Mouse (Mus musculus) hindbrain, embryonic 11.5 days (tissue): ENCODE results near the gene Acbd3. TPM values are rescaled to one million over a fixed set of nuclear protein-coding genes. Genes with fewer than 3 reads are reported as not detected.

Experiments
- ATAC-seq: fragments of 200-750 bp; cut with Nextera tagmentation; 2 replicates; pipeline ENCODE4 v1.8.0; 2017; ENCODE audit warnings: mild to moderate bottlenecking, moderate TSS enrichment, moderate library complexity; ENCODE audit not compliant: low FRiP score
- DNase-seq: peaks from one replicate; pipeline ENCODE4 v3.0.0-alpha.2; 2015; ENCODE audit warnings: low spot score
- H3K27ac ChIP-seq: fragments of 300-500 bp; sonication (generic); 2 replicates; pipeline ENCODE4 v1.5.1; 2014; ENCODE audit warnings: mild to moderate bottlenecking, low read depth, low read length
- H3K27me3 ChIP-seq: fragments of 300-500 bp; sonication (generic); 2 replicates; pipeline ENCODE4 v1.6.1; 2014; ENCODE audit warnings: mild to moderate bottlenecking, low read length, moderate library complexity, mixed read lengths; ENCODE audit not compliant: control insufficient read depth, insufficient read depth
- H3K36me3 ChIP-seq: fragments of 300-500 bp; sonication (generic); 2 replicates; pipeline ENCODE4 v1.6.1; 2014; ENCODE audit warnings: mild to moderate bottlenecking, low read length, moderate library complexity, mixed read lengths; ENCODE audit not compliant: control insufficient read depth, insufficient read depth
- H3K4me1 ChIP-seq: fragments of 300-500 bp; sonication (generic); replicated peaks from 2 replicates; pipeline ENCODE4 v1.6.1; 2014; ENCODE audit warnings: low read length, mixed read lengths; ENCODE audit not compliant: control insufficient read depth, insufficient read depth
- H3K4me2 ChIP-seq: fragments of 300-500 bp; sonication (generic); replicated peaks from 2 replicates; pipeline ENCODE4 v1.6.1; 2014; ENCODE audit warnings: mild to moderate bottlenecking, low read depth, low read length
- H3K4me3 ChIP-seq: fragments of 300-500 bp; sonication (generic); 2 replicates; pipeline ENCODE4 v1.5.1; 2014; ENCODE audit warnings: low read depth, low read length
- H3K9ac ChIP-seq: fragments of 300-500 bp; sonication (generic); 2 replicates; pipeline ENCODE4 v1.6.1; 2014; ENCODE audit warnings: low read depth, low read length
- H3K9me3 ChIP-seq: fragments of 300-500 bp; sonication (generic); 2 replicates; pipeline ENCODE4 v1.6.1; 2016; ENCODE audit warnings: low read length; ENCODE audit not compliant: control insufficient read depth
- WGBS: fragments of 180-500 bp; shearing (Covaris S2); extraction: QIAGEN DNeasy Blood & Tissue Kit; methylation state at CpG from one replicate; pipeline ENCODE4 v1.1.7; 2014; 5-methylcytosine and 5-hydroxymethylcytosine counted together
- polyA plus RNA-seq: library from polyadenylated mRNA; unstranded; fragments of >200 nt; fragmentation: Nextera tagmentation; extraction: Ambion mirVana; gene quantifications from 2 replicates; pipeline ENCODE4 v1.2.1, GENCODE M21; 2014

Gene Acbd3
- polyA plus RNA-seq, 1 experiment from 2014 or later = 24.8 TPM

DNA sequence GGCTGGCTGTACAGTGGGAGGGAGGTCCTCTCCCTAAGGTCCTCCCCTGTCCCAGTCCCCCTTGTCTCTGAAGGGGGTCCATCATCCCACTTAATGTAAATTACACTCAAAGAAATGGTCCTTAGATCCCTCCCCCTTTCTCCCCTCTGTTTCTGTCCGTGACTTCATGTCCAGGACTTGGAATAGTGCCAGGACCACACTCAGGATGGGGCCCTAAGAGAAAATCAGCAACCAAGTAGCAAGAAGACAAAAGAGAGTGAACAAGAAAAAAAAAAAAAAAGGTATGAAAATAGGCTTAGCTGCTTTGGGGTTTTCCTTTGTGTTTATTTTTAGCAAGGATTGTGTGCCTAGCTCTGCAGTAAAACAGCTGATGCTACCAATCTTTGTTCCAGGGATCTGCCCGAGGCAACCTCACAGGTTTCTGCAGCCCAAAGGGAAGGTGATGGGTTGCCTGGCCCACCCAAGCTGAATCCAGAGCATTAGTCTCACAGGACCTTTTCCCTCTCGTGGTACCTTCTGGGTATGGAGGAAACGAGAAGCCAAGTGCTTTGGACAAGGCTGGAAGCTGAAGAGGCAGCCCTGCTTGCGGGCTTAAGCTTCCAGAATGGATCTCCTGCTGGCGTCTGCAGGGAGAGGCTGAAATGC, 50.1 kb downstream of the Acbd3 start:
- no peak for DNase-seq
- no peaks in the 10 kb centered on the region for H3K36me3 ChIP-seq
- no peaks in the 10 kb centered on the region for H3K4me1 ChIP-seq
- H3K4me2 ChIP-seq = no peak overlapping the region
- no peak for ATAC-seq
- no peak overlapping the region for H3K9ac ChIP-seq
- 74% methylated on average over 6 of the region's 6 CpGs for WGBS
- no peak overlapping the region for H3K4me3 ChIP-seq
- no peaks in the 10 kb centered on the region for H3K27me3 ChIP-seq
- H3K9me3 ChIP-seq = no peaks in the 10 kb centered on the region
- no peak overlapping the region for H3K27ac ChIP-seq

DNA sequence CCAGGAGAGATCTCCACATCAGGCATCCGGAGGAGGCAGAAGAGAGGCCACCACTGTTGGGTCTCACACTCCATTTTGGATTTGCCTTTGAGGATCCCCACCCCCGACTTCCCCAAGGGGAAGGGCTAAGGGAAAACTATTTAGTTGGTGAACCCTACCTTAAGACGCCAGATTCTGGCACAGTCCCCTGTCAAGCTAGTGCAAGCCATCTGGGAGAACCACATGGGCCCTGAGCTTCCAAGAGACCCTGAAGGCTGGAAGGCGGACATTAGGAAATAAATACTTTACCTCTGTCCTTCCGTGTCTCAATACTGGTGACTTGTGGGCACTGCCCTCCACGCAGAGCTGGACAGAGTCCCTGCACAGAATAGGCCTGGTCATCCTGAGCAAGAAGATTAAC, 50.7 kb downstream of the Acbd3 start:
- Histone ChIP-seq H3K4me3 (no peak overlapping the region), H3K36me3 (no peaks in the 10 kb centered on the region), H3K9ac (no peak overlapping the region), H3K27ac (no peak overlapping the region), H3K27me3 (no peaks in the 10 kb centered on the region), H3K9me3 (no peaks in the 10 kb centered on the region), H3K4me2 (no peak overlapping the region), H3K4me1 (no peaks in the 10 kb centered on the region)
- DNase-seq = no peak
- no peak for ATAC-seq
- 81% methylated on average over 6 of the region's 6 CpGs for WGBS

DNA sequence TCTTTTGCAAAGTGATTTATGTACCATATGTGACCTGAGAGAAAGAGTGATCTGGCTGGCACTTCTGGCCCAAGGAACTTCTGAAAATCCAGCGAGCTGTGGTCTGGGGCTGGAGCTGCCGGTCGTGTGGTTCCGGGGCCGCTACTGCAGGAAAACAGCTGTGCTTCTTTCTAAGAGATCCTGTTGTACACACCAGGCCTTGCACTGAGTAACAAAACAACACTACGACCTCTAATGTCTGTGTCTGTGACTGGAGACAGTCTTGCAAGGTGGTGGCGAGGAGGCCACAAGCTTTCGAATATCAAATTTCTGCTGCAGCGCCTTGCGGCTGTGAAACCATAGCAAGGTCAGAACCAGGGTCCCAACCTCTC, 51.4 kb downstream of the Acbd3 start:
- H3K9me3 ChIP-seq = no peaks in the 10 kb centered on the region
- ATAC-seq (no peak; the same call in 1 of the 2 replicates), DNase-seq (no peak)
- 7% methylated on average over 10 of the region's 10 CpGs for WGBS
- H3K27me3 ChIP-seq = no peaks in the 10 kb centered on the region
- peak overlapping the region; percentile 84 for H3K4me2 ChIP-seq
- peak overlapping the region; percentile 72 for H3K9ac ChIP-seq
- H3K27ac ChIP-seq = peak overlapping the region; percentile 80
- peak overlapping the region; percentile 50 for H3K4me3 ChIP-seq
- H3K4me1 ChIP-seq = no peaks in the 10 kb centered on the region
- no peaks in the 10 kb centered on the region for H3K36me3 ChIP-seq

DNA sequence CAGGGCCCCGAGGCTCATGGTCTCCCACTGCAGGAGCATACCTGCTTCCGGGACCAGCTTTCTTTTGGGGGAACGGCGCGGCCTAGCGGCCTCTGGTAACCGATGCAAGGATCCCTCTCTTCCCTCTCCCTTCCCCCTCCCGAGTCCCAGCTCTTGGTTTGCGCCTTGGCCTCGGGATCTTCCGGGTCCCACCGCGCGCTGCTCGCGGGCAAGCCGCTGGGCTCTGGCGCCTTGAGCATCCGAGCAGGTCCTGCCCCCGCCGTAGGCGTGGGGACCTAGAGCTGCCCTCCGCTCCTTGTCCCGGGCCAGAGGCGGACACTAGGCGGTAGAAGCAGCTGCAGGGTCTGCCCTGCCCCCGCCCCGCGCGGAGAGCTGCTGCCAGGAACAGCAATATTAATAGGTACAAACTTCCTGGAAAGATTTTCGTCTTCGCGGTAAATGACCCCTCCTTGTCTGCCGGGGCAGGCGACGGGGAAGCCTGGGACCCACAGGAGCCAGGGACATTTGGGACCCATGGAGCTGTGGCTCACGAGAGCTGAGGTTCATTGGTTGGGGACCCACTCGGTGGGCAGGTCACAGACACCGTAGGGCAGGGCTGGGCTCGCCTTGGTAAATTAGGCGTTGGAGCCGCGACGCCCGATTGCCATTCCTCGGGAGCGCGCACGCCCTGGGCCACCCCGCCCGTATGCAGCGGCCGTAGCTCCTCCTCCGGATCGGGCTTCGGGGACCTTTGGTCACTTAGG, 52.0 kb downstream of the Acbd3 start:
- peak overlapping the region; percentile 72 for H3K9ac ChIP-seq
- ATAC-seq (peak; percentile 84), DNase-seq (peak; percentile 89)
- H3K27me3 ChIP-seq = no peaks in the 10 kb centered on the region
- H3K36me3 ChIP-seq = no peaks in the 10 kb centered on the region
- no peaks in the 10 kb centered on the region for H3K9me3 ChIP-seq
- H3K4me1 ChIP-seq = no peaks in the 10 kb centered on the region
- WGBS = under 1% methylated on average over 56 of the region's 56 CpGs
- peak overlapping the region; percentile 84 for H3K4me2 ChIP-seq
- H3K27ac ChIP-seq = peak overlapping the region; percentile 80
- H3K4me3 ChIP-seq = peak overlapping the region; percentile 50

DNA sequence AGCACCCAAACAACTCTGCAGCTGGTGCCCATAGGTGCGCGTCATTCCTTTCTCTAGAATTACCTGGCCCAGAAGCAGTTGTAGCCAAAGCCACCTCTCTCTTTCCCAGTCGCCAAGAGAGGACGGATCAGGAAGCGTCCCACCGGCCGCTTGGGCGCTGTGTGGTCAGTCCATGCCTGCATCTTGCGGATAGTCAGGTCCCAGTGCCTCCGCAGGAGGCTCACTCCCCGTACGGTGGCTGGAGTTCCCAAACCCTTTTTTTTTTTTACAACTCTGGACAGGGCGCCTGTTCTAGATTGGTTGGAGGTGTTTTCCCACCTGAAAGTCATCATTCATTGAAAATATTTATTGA, 52.5 kb downstream of the Acbd3 start:
- Histone ChIP-seq H3K9me3 (no peaks in the 10 kb centered on the region), H3K4me1 (no peaks in the 10 kb centered on the region), H3K4me3 (peak overlapping the region; percentile 50), H3K27ac (peak overlapping the region; percentile 80), H3K27me3 (no peaks in the 10 kb centered on the region), H3K36me3 (no peaks in the 10 kb centered on the region), H3K4me2 (peak overlapping the region; percentile 84), H3K9ac (peak overlapping the region; percentile 72)
- ATAC-seq (peak; percentile 67), DNase-seq (no peak)
- WGBS = 0% methylated on average over 13 of the region's 13 CpGs

DNA sequence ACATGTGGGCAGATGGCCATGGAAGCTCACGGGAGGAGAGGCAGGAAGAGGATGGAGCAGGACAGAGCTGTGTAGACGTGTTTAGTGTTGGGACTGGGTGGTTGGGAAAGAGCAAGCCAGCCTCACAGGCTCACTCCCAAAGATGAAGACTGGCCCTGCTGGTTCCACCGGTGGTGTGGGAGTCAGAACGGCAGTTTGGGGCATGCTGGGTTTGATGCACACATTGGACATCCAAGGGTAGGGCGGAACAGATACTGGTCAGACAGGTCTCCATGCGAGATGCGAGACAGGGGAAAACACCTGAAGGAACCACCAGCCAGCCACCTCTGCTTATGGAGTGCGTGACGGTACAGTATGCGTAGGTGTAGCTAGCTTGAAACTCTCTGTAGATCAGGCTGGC, 53.1 kb downstream of the Acbd3 start:
- H3K4me2 ChIP-seq = no peak overlapping the region; the same call in 1 of the 2 replicates
- 85% methylated on average over 10 of the region's 10 CpGs for WGBS
- no peak overlapping the region for H3K27ac ChIP-seq
- no peaks in the 10 kb centered on the region for H3K9me3 ChIP-seq
- H3K27me3 ChIP-seq = no peaks in the 10 kb centered on the region
- H3K9ac ChIP-seq = no peak overlapping the region
- H3K36me3 ChIP-seq = no peaks in the 10 kb centered on the region
- DNase-seq = no peak
- no peaks in the 10 kb centered on the region for H3K4me1 ChIP-seq
- H3K4me3 ChIP-seq = peak overlapping the region; percentile 50; the same call in 1 of the 2 replicates
- no peak for ATAC-seq

DNA sequence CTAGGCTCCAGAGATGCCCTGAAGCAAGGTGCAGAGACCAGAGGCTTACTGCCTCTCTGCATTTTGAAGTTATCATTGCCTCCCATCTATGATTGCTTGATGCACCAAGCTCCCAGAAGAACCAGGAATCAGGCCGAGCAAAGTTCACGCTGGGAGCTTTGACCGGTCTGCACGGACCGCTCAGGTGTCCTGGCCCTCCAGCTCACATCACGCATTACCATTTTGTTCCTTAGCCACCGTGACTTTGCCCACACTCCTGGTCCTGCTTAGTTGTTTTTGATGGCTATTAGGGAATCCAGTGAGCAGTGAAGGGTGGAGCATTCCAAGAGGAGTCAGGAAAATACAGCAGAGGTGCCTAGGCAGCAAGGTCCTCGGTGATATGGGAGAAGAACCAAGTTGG, 54.4 kb downstream of the Acbd3 start:
- DNase-seq = no peak
- Histone ChIP-seq H3K4me2 (no peak overlapping the region), H3K27ac (no peak overlapping the region), H3K4me1 (no peaks in the 10 kb centered on the region), H3K27me3 (no peaks in the 10 kb centered on the region), H3K4me3 (no peak overlapping the region), H3K36me3 (no peaks in the 10 kb centered on the region), H3K9me3 (no peaks in the 10 kb centered on the region), H3K9ac (no peak overlapping the region)
- ATAC-seq = no peak
- 90% methylated on average over 8 of the region's 8 CpGs for WGBS

DNA sequence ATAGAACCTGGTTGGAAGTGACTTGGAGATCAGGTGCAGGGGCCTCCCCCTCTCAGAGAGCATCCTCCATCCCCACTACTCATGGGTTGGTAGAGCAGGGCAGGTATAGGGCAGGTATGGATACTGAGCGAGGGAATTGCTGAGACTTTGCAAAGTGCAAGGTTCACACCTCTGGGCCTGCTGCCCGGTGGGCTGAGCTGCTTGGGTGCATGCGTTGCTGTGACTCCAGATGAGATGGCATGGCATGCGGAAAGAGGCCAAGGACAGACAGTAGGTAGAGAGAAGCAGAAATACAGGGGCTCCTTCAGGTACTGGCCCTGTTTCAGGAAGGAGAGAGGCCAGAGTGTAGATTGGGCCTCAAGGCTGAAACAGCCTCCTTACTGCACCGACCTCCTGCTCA, 55.4 kb downstream of the Acbd3 start:
- no peaks in the 10 kb centered on the region for H3K9me3 ChIP-seq
- 86% methylated on average over 5 of the region's 5 CpGs for WGBS
- DNase-seq (no peak), ATAC-seq (no peak)
- H3K27ac ChIP-seq = no peak overlapping the region
- H3K9ac ChIP-seq = no peak overlapping the region
- no peaks in the 10 kb centered on the region for H3K27me3 ChIP-seq
- H3K4me1 ChIP-seq = no peaks in the 10 kb centered on the region
- no peak overlapping the region for H3K4me2 ChIP-seq
- no peak overlapping the region for H3K4me3 ChIP-seq
- no peaks in the 10 kb centered on the region for H3K36me3 ChIP-seq
